Mouse (Mus musculus): Measurements from ENCODE around the gene C2.

The C2 gene

GRCm38 (mm10) chr17:34898160-34898586, at the start of gene C2, which contains the start of gene Ehmt2:
TSS of gene C2 (minus strand) at chr17:34898265.
TSS of gene Ehmt2 (plus strand) at chr17:34898469.
- DNase-seq, result peak; percentile 74 to 80

GRCm38 (mm10) chr17:34947606-34948005, 49.5 kb upstream of the C2 start:
- DNase-seq, result no peak

GRCm38 (mm10) chr17:34946486-34947140, 48.5 kb upstream of the C2 start:
- no peak for DNase-seq

- DNase-seq, result no peak
These were observed 46.3 kb upstream of the C2 start for GRCm38 (mm10) chr17:34944362-34944761.

GRCm38 (mm10) chr17:34943128-34943815, 45.2 kb upstream of the C2 start:
- DNase-seq, result no peak

- DNase-seq, result no peak
These were observed 43.4 kb upstream of the C2 start for GRCm38 (mm10) chr17:34941344-34942041.

- DNase-seq, result no peak
These were observed 40.0 kb upstream of the C2 start for GRCm38 (mm10) chr17:34937960-34938505.

GRCm38 (mm10) chr17:34934830-34935229, 36.8 kb upstream of the C2 start:
- DNase-seq, result no peak

- DNase-seq, result no peak
These were observed 36.0 kb upstream of the C2 start for GRCm38 (mm10) chr17:34934031-34934430.

- no peak for DNase-seq
These were observed 34.2 kb upstream of the C2 start for GRCm38 (mm10) chr17:34932287-34932686.

- no peak for DNase-seq
These were observed 33.7 kb upstream of the C2 start for GRCm38 (mm10) chr17:34931735-34932098.

GRCm38 (mm10) chr17:34931061-34931734, 33.1 kb upstream of the C2 start, which contains the start of gene Neu1:
TSS of gene Neu1 (plus strand) at chr17:34931253.
- peak; percentile 99 for DNase-seq

- no peak for DNase-seq
These were observed 30.8 kb upstream of the C2 start for GRCm38 (mm10) chr17:34928841-34929240.

GRCm38 (mm10) chr17:34927306-34928019, 29.4 kb upstream of the C2 start:
- peak in 1 of 2 experiments; percentile 37 for DNase-seq

GRCm38 (mm10) chr17:34924258-34924657, 26.2 kb upstream of the C2 start:
- no peak for DNase-seq

- no peak for DNase-seq
These were observed 24.9 kb upstream of the C2 start for GRCm38 (mm10) chr17:34922939-34923338.

- no peak for DNase-seq
These were observed 19.1 kb upstream of the C2 start for GRCm38 (mm10) chr17:34917188-34917587.

- no peak for DNase-seq
These were observed 18.3 kb upstream of the C2 start for GRCm38 (mm10) chr17:34916316-34916715.

GRCm38 (mm10) chr17:34915410-34915831, 17.4 kb upstream of the C2 start:
- peak in 1 of 2 experiments; percentile 64 for DNase-seq

- no peak for DNase-seq
These were observed 16.0 kb upstream of the C2 start, which contains the start of gene Slc44a4 for GRCm38 (mm10) chr17:34913930-34914665. TSS of gene Slc44a4 (plus strand) at chr17:34914466.

- peak; percentile 80 to 85 for DNase-seq
These were observed 13.9 kb upstream of the C2 start for GRCm38 (mm10) chr17:34911945-34912351.
